Mouse (Mus musculus): ENCODE data around the gene Uvrag. TPM values are rescaled to one million over a fixed set of nuclear protein-coding genes. Genes with fewer than 3 reads are reported as not detected.

Uvrag gene
- total RNA-seq, 2 experiments from 2014 or later, result 34.6 to 35.0 TPM

GRCm38 (mm10) chr7:99033314-99033713, 107.6 kb downstream of the Uvrag start:
- intact Hi-C loops (cut with DNase I), result no loop called here
- no peak for DNase-seq

GRCm38 (mm10) chr7:99032051-99032450, 108.9 kb downstream of the Uvrag start:
- intact Hi-C loops (cut with DNase I), result no loop called here
- DNase-seq, result no peak

- intact Hi-C loops (cut with DNase I), result no loop called here
- no peak for DNase-seq
Measured at GRCm38 (mm10) chr7:99028108-99028507, 112.8 kb downstream of the Uvrag start.

- intact Hi-C loops (cut with DNase I), result no loop called here
Measured at GRCm38 (mm10) chr7:99027185-99027584, 113.8 kb downstream of the Uvrag start.

GRCm38 (mm10) chr7:99025989-99026388, 115.0 kb downstream of the Uvrag start:
- DNase-seq, result no peak
- intact Hi-C loops (cut with DNase I), result no loop called here

More at GRCm38 (mm10) chr7:99027185-99027584, 113.8 kb downstream of the Uvrag start:
- DNase-seq, result no peak

- intact Hi-C loops (cut with DNase I), result no loop called here
- DNase-seq, result no peak
Measured at GRCm38 (mm10) chr7:99025265-99025664, 115.7 kb downstream of the Uvrag start.

GRCm38 (mm10) chr7:99024791-99025190, 116.2 kb downstream of the Uvrag start:
- DNase-seq, result no peak

GRCm38 (mm10) chr7:99023931-99024330, 117.0 kb downstream of the Uvrag start:
- DNase-seq, result no peak
- intact Hi-C loops (cut with DNase I), result no loop called here

More at GRCm38 (mm10) chr7:99024791-99025190, 116.2 kb downstream of the Uvrag start:
- intact Hi-C loops (cut with DNase I), result no loop called here

- no peak for DNase-seq
- intact Hi-C loops (cut with DNase I), result no loop called here
Measured at GRCm38 (mm10) chr7:99021277-99021676, 119.7 kb downstream of the Uvrag start.

GRCm38 (mm10) chr7:99020353-99020752, 120.6 kb downstream of the Uvrag start:
- DNase-seq, result peak; percentile 51 to 58
- intact Hi-C loops (cut with DNase I), result no loop called here

GRCm38 (mm10) chr7:99017224-99017844, 123.6 kb downstream of the Uvrag start:
- intact Hi-C loops (cut with DNase I), result no loop called here
- no peak for DNase-seq

GRCm38 (mm10) chr7:99015914-99016313, 125.0 kb downstream of the Uvrag start:
- intact Hi-C loops (cut with DNase I), result no loop called here
- DNase-seq, result no peak

GRCm38 (mm10) chr7:99015419-99015818, 125.5 kb downstream of the Uvrag start:
- DNase-seq, result no peak
- intact Hi-C loops (cut with DNase I), result no loop called here

GRCm38 (mm10) chr7:99014620-99015019, 126.3 kb downstream of the Uvrag start:
- intact Hi-C loops (cut with DNase I), result no loop called here
- no peak for DNase-seq

- intact Hi-C loops (cut with DNase I), result no loop called here
- no peak for DNase-seq
Measured at GRCm38 (mm10) chr7:99007506-99008354, 133.2 kb downstream of the Uvrag start.

- DNase-seq, result no peak
- intact Hi-C loops (cut with DNase I), result no loop called here
Measured at GRCm38 (mm10) chr7:99003231-99003630, 137.7 kb downstream of the Uvrag start.

GRCm38 (mm10) chr7:98998722-98999121, 142.2 kb downstream of the Uvrag start:
- intact Hi-C loops (cut with DNase I), result no loop called here
- DNase-seq, result no peak

GRCm38 (mm10) chr7:98997760-98998159, 143.2 kb downstream of the Uvrag start:
- DNase-seq, result no peak
- intact Hi-C loops (cut with DNase I), result no loop called here

GRCm38 (mm10) chr7:98996791-98997190, 144.2 kb downstream of the Uvrag start:
- intact Hi-C loops (cut with DNase I), result no loop called here

GRCm38 (mm10) chr7:98995126-98995727, 145.7 kb downstream of the Uvrag start:
- DNase-seq, result no peak
- intact Hi-C loops (cut with DNase I), result no loop called here

More at GRCm38 (mm10) chr7:98996791-98997190, 144.2 kb downstream of the Uvrag start:
- no peak for DNase-seq

- intact Hi-C loops (cut with DNase I), result no loop called here
- no peak for DNase-seq
Measured at GRCm38 (mm10) chr7:98994137-98994536, 146.8 kb downstream of the Uvrag start.

- intact Hi-C loops (cut with DNase I), result no loop called here
- DNase-seq, result no peak
Measured at GRCm38 (mm10) chr7:98993395-98993794, 147.5 kb downstream of the Uvrag start.
